Mouse (Mus musculus): ENCODE measurements around the gene Isca1. TPM values are rescaled to one million over a fixed set of nuclear protein-coding genes. Genes with fewer than 3 reads are reported as not detected.

The Isca1 gene
- polyA plus RNA-seq, 2 experiments = 94.7 to 126 TPM

DNA sequence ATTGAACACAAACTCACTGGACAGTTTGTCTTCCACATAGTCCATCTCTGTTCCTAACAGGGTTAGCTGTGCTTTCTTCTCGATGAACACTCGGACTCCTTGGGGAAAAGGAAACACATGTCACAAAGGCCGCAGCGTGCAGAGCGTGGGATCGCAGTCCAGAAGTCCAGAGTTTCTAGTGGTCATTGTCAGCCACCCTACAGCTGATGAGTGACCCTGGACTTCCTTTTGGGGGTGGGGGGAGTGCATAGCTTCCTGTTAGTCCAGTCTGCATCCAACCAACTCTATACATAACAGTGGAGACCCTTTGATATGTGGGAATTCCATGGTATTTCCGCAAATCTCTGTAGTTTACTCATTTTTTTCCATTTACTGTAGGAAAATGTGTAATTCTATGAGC lies 12.7 kb downstream of the Isca1 start:
- no peak for DNase-seq (ENCODE audit: low spot score)
- H3K36me3 ChIP-seq (ENCODE audit: control insufficient read depth, insufficient read depth, low read length) = peaks cover 59% of the 10 kb centered on the region

GRCm38 (mm10) chr13:59750310-59750709 lies 19.3 kb downstream of the Isca1 start:
- no peak overlapping the region for H3K4me3 ChIP-seq (replicated peaks; ENCODE audit: low read length)
- H3K4me2 ChIP-seq (replicated peaks; ENCODE audit: low read depth, low read length, severe bottlenecking) = no peak overlapping the region
- H3K27ac ChIP-seq (replicated peaks; ENCODE audit: low read depth, low read length) = no peak overlapping the region
- no peak for DNase-seq (ENCODE audit: low spot score)
- no peak overlapping the region for H3K9ac ChIP-seq (ENCODE audit: low read depth, low read length, severe bottlenecking)
- no peak for TF ChIP-seq POLR2A (IDR thresholded peaks at IDR 0.05; ENCODE audit: borderline replicate concordance, extremely low read depth, insufficient read depth, insufficient read length)
- peaks cover 11% of the 10 kb centered on the region; the same call in 1 of the 2 replicates for H3K36me3 ChIP-seq (ENCODE audit: control insufficient read depth, insufficient read depth, low read length)
- WGBS = 41% methylated on average over 12 of the region's 12 CpGs
- no peak for ATAC-seq (ENCODE audit: low FRiP score, low read depth)
- H3K4me1 ChIP-seq (ENCODE audit: control insufficient read depth, insufficient read depth, low read length) = no peaks in the 10 kb centered on the region
- no peaks in the 10 kb centered on the region for H3K9me3 ChIP-seq (ENCODE audit: control insufficient read depth, low read length)
- H3K27me3 ChIP-seq (ENCODE audit: control insufficient read depth, insufficient read depth, low read length) = no peaks in the 10 kb centered on the region

More for the DNA sequence above, 12.7 kb downstream of the Isca1 start:
- whole genome bisulfite sequencing = 90% methylated on average over 7 of the region's 7 CpGs
- no peak overlapping the region for H3K27ac ChIP-seq (replicated peaks; ENCODE audit: low read depth, low read length)
- no peak for ATAC-seq (ENCODE audit: low FRiP score, low read depth)
- H3K4me1 ChIP-seq (ENCODE audit: control insufficient read depth, insufficient read depth, low read length) = no peaks in the 10 kb centered on the region
- no peak overlapping the region for H3K9ac ChIP-seq (ENCODE audit: low read depth, low read length, severe bottlenecking)
- no peak for TF ChIP-seq POLR2A (IDR thresholded peaks at IDR 0.05; ENCODE audit: borderline replicate concordance, extremely low read depth, insufficient read depth, insufficient read length)
- no peaks in the 10 kb centered on the region for H3K27me3 ChIP-seq (ENCODE audit: control insufficient read depth, insufficient read depth, low read length)
- no peak overlapping the region for H3K4me2 ChIP-seq (replicated peaks; ENCODE audit: low read depth, low read length, severe bottlenecking)
- no peak overlapping the region for H3K4me3 ChIP-seq (replicated peaks; ENCODE audit: low read length)
- H3K9me3 ChIP-seq (ENCODE audit: control insufficient read depth, low read length) = no peaks in the 10 kb centered on the region

- Histone ChIP-seq H3K36me3 (ENCODE audit: control insufficient read depth, insufficient read depth, low read length) (no peaks in the 10 kb centered on the region), H3K27ac (replicated peaks; ENCODE audit: low read depth, low read length) (no peak within 1 kb of the TSS), H3K9me3 (ENCODE audit: control insufficient read depth, low read length) (no peaks in the 10 kb centered on the region), H3K9ac (ENCODE audit: low read depth, low read length, severe bottlenecking) (no peak within 1 kb of the TSS), H3K4me3 (replicated peaks; ENCODE audit: low read length) (no peak within 1 kb of the TSS), H3K4me1 (ENCODE audit: control insufficient read depth, insufficient read depth, low read length) (no peaks in the 10 kb centered on the region), H3K27me3 (ENCODE audit: control insufficient read depth, insufficient read depth, low read length) (no peaks in the 10 kb centered on the region), H3K4me2 (replicated peaks; ENCODE audit: low read depth, low read length, severe bottlenecking) (no peak within 1 kb of the TSS)
- DNase-seq (ENCODE audit: low spot score) (no peak), ATAC-seq (ENCODE audit: low FRiP score, low read depth) (no peak)
- WGBS = 78% methylated on average over 9 of the region's 9 CpGs
- TF ChIP-seq POLR2A (IDR thresholded peaks at IDR 0.05; ENCODE audit: borderline replicate concordance, extremely low read depth, insufficient read depth, insufficient read length) = no peak
Measured at GRCm38 (mm10) chr13:59746711-59747110, 22.9 kb downstream of the Isca1 start, which contains the start of gene 1700014D04Rik. TSS of gene 1700014D04Rik (minus strand) at chr13:59746752.

- no peaks in the 10 kb centered on the region for H3K4me1 ChIP-seq (ENCODE audit: control insufficient read depth, insufficient read depth, low read length)
- H3K4me3 ChIP-seq (replicated peaks; ENCODE audit: low read length) = no peak overlapping the region
- WGBS = 71% methylated on average over 6 of the region's 6 CpGs
- no peak overlapping the region for H3K27ac ChIP-seq (replicated peaks; ENCODE audit: low read depth, low read length)
- no peaks in the 10 kb centered on the region for H3K36me3 ChIP-seq (ENCODE audit: control insufficient read depth, insufficient read depth, low read length)
- H3K4me2 ChIP-seq (replicated peaks; ENCODE audit: low read depth, low read length, severe bottlenecking) = no peak overlapping the region
- ATAC-seq (ENCODE audit: low FRiP score, low read depth) (no peak), DNase-seq (ENCODE audit: low spot score) (no peak)
- TF ChIP-seq POLR2A (IDR thresholded peaks at IDR 0.05; ENCODE audit: borderline replicate concordance, extremely low read depth, insufficient read depth, insufficient read length) = no peak
- no peaks in the 10 kb centered on the region for H3K27me3 ChIP-seq (ENCODE audit: control insufficient read depth, insufficient read depth, low read length)
- no peak overlapping the region for H3K9ac ChIP-seq (ENCODE audit: low read depth, low read length, severe bottlenecking)
- H3K9me3 ChIP-seq (ENCODE audit: control insufficient read depth, low read length) = no peaks in the 10 kb centered on the region
Measured at GRCm38 (mm10) chr13:59746164-59746563, 23.4 kb downstream of the Isca1 start.

- Histone ChIP-seq H3K4me3 (replicated peaks; ENCODE audit: low read length) (no peak overlapping the region), H3K27me3 (ENCODE audit: control insufficient read depth, insufficient read depth, low read length) (no peaks in the 10 kb centered on the region), H3K9me3 (ENCODE audit: control insufficient read depth, low read length) (no peaks in the 10 kb centered on the region), H3K36me3 (ENCODE audit: control insufficient read depth, insufficient read depth, low read length) (no peaks in the 10 kb centered on the region), H3K27ac (replicated peaks; ENCODE audit: low read depth, low read length) (no peak overlapping the region), H3K4me2 (replicated peaks; ENCODE audit: low read depth, low read length, severe bottlenecking) (no peak overlapping the region), H3K9ac (ENCODE audit: low read depth, low read length, severe bottlenecking) (no peak overlapping the region), H3K4me1 (ENCODE audit: control insufficient read depth, insufficient read depth, low read length) (no peaks in the 10 kb centered on the region)
- DNase-seq (ENCODE audit: low spot score) (no peak), ATAC-seq (ENCODE audit: low FRiP score, low read depth) (no peak)
- no peak for TF ChIP-seq POLR2A (IDR thresholded peaks at IDR 0.05; ENCODE audit: borderline replicate concordance, extremely low read depth, insufficient read depth, insufficient read length)
- WGBS = 84% methylated on average over 6 of the region's 6 CpGs
Measured at GRCm38 (mm10) chr13:59745462-59745861, 24.1 kb downstream of the Isca1 start.

DNA sequence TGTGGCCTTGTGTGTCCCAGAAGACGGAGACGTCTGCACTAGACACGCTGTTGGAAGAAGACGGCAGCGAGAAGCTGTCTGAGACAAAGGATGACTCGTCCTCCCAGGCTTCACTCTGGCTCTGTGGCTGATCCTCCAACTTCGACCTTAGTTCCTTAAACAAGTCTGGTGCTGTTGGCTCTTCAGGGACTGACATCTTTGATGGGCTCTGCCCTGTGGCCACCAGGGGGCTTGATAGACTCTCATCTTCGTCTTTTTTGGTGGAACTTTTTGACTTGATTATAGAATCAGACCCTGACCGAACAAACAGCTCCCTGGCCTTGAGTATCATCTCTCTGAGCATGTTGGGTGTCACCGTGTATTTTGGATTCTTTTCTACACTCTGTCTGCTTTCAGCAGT lies 27.9 kb downstream of the Isca1 start:
- Histone ChIP-seq H3K27ac (replicated peaks; ENCODE audit: low read depth, low read length) (no peak overlapping the region), H3K27me3 (ENCODE audit: control insufficient read depth, insufficient read depth, low read length) (no peaks in the 10 kb centered on the region), H3K4me2 (replicated peaks; ENCODE audit: low read depth, low read length, severe bottlenecking) (no peak overlapping the region), H3K36me3 (ENCODE audit: control insufficient read depth, insufficient read depth, low read length) (no peaks in the 10 kb centered on the region), H3K4me3 (replicated peaks; ENCODE audit: low read length) (no peak overlapping the region), H3K9ac (ENCODE audit: low read depth, low read length, severe bottlenecking) (no peak overlapping the region), H3K9me3 (ENCODE audit: control insufficient read depth, low read length) (no peaks in the 10 kb centered on the region), H3K4me1 (ENCODE audit: control insufficient read depth, insufficient read depth, low read length) (no peaks in the 10 kb centered on the region)
- DNase-seq (ENCODE audit: low spot score) (no peak), ATAC-seq (ENCODE audit: low FRiP score, low read depth) (no peak)
- TF ChIP-seq POLR2A (IDR thresholded peaks at IDR 0.05; ENCODE audit: borderline replicate concordance, extremely low read depth, insufficient read depth, insufficient read length) = no peak
- WGBS = 77% methylated on average over 10 of the region's 10 CpGs

Measured in limb, embryonic 14.5 days (tissue).